Mouse (Mus musculus) gastrocnemius, postnatal 36 days (tissue): ENCODE data around the gene Etv5. TPM values are rescaled to one million over a fixed set of nuclear protein-coding genes. Genes with fewer than 3 reads are reported as not detected.

ENCODE experiments used
- DNase-seq, 2 experiments: peaks; one replicate each; pipeline ENCODE4 v3.0.0; 2022
- intact Hi-C: fragments of 180-260 bp; cut with DNase I; formaldehyde crosslinking; loops from one replicate; pipeline ENCODE4 v1.15.1; 2025
- total RNA-seq, 2 experiments: library from RNA; stranded (reverse); gene quantifications; 2 replicates each; pipeline ENCODE4 v1.2.3; 2021

Gene Etv5
- total RNA-seq, 2 experiments from 2014 or later: 10.6 to 13.1 TPM

GRCm38 (mm10) chr16:22353639-22354038 is 85.9 kb downstream of the Etv5 start:
- no peak for DNase-seq
- intact Hi-C loops: no loop called here

- DNase-seq: no peak
Measured at GRCm38 (mm10) chr16:22351194-22351593, 88.3 kb downstream of the Etv5 start.

GRCm38 (mm10) chr16:22349798-22350197 is 89.7 kb downstream of the Etv5 start:
- intact Hi-C loops: no loop called here
- DNase-seq: no peak

More at GRCm38 (mm10) chr16:22351194-22351593, 88.3 kb downstream of the Etv5 start:
- intact Hi-C loops: no loop called here

GRCm38 (mm10) chr16:22348478-22349270 is 90.8 kb downstream of the Etv5 start:
- DNase-seq: no peak
- intact Hi-C loops: no loop called here

- intact Hi-C loops: no loop called here
- DNase-seq: no peak
Measured at GRCm38 (mm10) chr16:22348014-22348413, 91.5 kb downstream of the Etv5 start.

GRCm38 (mm10) chr16:22341236-22341671 is 98.3 kb downstream of the Etv5 start:
- intact Hi-C loops: no loop called here
- DNase-seq: peak; percentile 12 to 21

GRCm38 (mm10) chr16:22335781-22336180 is 103.7 kb downstream of the Etv5 start:
- intact Hi-C loops: no loop called here
- no peak for DNase-seq

Other genes with a start within 250 kb of the Etv5 start
- 10 to 100 TPM; 25.3 to 34.1 TPM for gene Tra2b, start 173.7 kb downstream of the Etv5 start, total RNA-seq
- under 1 TPM; 0.54 TPM for gene Dgkg, start 217.5 kb upstream of the Etv5 start, total RNA-seq